Mouse (Mus musculus) cerebellum, adult 9-11 months (tissue): Measurements from ENCODE around the gene Fat3.

Experiments
- DNase-seq: peaks from one replicate; pipeline ENCODE4 v3.0.0; 2022

Gene Fat3

DNA sequence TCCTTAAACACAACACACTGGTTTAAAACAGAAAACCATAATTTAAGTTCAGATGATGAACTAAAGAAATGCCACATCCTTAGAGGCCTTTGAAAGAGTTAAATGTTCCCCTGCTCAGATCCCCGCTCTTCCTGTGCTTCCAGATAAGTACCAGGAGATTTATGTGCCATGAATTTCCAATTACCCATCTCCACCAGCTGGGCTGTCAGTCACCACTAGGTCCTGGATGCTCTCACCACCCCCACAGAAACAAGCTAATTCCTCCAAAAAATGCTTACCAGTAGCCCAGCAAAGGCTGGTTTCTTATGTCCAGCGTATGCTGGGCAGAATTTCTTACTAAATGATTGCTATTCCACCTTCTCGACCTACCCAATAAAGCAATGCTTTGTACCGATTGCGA is 72.5 kb downstream of the Fat3 start:
- DNase-seq, result no peak

GRCm38 (mm10) chr9:16422707-16423106 is 78.4 kb downstream of the Fat3 start:
- no peak for DNase-seq

- no peak for DNase-seq
These were observed 98.3 kb downstream of the Fat3 start for GRCm38 (mm10) chr9:16402815-16403214.

- peak; percentile 7 for DNase-seq
These were observed 102.1 kb downstream of the Fat3 start for GRCm38 (mm10) chr9:16398734-16399686.

DNA sequence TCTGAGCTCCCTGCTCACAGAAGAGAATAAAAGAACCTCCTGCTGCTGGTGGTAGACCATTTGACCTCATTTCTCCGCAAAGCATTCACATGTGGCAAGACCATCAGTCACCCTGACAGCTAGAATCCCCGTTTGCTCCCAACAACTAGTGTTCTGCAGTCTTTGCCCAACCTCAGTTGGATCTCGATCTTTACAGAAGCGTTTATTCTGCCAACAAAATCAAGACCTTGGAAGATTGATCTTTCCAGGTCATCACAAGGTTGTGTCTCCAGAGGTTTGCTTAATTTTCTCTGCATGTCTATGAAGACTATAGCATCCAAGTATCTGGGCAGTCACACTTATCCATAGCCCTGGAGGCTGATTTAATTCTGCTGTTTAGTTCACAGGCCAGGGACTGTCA is 111.9 kb downstream of the Fat3 start:
- no peak for DNase-seq

- no peak for DNase-seq
These were observed 113.6 kb downstream of the Fat3 start for GRCm38 (mm10) chr9:16387527-16387926.

DNA sequence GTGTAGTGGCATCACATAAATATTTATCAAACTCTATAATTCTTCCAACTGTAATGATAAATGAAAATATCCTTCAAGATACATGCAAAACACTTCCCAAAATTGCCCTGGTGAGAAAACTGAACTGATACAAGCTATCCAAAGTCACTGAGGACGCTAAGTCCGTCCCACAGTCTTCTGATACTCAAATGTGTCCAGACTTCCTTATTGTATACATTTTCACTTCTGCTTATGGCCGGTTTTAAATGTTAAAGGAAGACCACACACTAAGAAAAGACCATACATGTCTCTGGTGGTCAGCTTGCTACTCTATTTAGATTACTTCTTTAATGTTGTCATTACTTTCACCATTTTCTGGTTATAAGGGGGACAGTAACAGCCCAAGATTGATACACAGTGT is 137.4 kb downstream of the Fat3 start:
- no peak for DNase-seq

DNA sequence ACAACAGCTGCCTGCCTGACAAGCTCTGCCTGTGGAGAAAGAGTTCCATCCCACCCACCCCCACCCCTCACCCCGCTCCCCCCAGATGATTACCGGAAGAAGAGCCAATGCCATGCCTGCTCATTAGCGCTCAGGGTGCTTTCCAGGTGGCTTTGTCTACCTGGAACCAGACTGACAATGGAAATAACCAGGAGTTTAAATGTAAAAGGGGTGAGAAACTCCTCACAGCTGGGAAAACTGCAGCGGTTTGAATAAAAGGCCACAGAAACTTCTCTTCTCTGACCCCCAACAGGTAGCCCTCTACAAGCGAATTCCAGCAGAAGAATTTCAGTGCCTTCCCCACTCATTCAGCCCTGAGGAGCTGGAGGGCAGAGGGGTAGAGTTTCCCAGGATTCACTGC is 139.3 kb downstream of the Fat3 start:
- DNase-seq, result no peak

DNA sequence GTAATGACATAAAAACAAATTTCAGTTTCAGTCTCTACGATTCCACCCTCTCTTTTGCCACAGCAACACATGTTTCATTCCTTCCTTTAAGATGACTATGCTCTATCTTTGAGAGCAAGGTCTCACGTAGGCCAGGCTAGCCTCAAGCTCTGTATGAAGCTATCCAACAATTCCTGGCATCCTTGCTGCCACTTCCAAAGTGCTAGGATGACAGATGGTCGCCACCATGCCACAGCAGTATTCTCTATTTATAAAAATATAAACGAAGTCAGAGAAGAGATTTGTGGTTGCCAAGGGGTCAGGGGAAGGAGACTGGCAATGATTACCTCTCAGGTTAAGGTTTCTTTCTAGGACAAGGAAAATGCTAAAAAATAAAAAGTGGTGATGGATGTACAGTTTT is 144.4 kb downstream of the Fat3 start:
- DNase-seq, result peak; percentile 4

DNA sequence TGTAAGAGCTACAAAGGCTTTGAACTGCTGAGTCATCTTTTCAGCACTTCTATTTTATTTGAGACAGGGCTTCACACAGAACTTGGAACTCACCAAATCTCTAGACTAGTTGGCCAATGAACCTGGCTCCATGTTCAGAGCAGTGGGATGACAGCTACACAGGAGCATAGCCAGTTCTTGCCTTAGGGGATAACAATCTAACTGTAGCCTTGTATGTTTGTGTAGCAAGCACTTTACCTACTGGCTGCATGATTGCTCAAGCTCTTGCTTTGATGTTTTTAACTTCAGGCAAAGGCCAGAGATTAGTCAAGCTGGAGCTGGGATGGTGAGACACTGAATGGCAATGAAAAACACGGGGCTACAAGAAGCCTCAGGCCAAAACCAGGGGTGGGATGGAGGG is 146.2 kb downstream of the Fat3 start:
- DNase-seq, result no peak

DNA sequence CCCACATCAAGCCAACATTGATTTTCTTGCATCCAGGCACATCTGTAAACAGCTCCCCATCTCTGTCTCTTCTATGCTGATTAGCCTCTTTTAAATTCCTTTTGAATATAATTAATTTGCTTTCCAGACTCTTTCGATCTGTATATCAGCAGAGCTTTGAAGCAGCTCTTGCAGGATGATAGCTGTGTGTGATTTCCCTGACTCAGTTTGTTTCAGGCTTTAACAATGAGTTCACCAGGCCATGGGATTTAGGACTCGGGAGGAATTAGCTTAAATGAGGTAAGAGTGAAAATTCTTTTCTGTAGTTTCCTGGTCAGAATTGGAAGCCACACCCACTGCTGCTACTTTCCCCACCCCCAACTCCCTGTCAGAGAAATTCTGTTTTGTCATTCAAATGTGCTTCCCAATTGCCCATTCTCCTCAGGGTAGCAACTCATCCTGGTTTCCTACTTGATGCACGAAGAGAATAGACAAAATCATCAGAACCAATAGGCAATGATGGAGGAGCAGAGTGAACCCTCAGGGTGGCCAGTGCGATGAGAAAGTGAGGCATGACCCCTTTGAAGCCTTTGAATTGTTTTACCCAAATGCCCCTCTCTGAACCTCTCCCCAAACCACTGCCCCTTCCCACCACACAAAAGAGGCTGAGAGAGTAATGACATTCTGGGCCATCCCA is 147.9 kb downstream of the Fat3 start:
- no peak for DNase-seq

DNA sequence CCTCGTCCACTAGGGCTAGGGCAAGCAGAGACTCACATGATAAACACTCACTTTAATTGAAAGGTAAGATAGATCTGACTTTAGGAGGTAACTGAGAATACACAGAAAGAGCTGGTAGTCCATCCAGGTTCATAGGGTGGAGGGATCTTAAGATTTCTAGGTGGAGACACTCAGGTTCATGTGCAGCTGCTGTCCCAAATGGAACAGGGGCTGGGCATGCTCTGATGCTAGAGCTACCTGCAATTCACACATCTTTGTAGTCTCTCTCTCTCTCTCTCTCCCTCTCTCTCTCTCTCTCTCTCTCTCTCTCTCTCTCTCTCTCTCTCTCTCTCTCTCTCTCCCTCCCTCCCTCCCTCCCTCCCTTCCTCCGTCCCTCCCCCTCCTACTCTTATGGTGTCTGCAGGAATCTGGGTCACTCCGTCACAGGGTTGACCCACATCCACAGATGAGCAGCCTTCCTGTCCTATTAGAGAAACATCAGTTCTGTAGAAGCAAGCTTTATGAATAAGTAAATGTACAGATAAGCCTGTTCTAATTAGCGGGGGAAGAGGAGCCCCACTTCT is 148.5 kb downstream of the Fat3 start:
- DNase-seq, result no peak

GRCm38 (mm10) chr9:16344902-16345855 is 155.9 kb downstream of the Fat3 start:
- DNase-seq, result no peak

DNA sequence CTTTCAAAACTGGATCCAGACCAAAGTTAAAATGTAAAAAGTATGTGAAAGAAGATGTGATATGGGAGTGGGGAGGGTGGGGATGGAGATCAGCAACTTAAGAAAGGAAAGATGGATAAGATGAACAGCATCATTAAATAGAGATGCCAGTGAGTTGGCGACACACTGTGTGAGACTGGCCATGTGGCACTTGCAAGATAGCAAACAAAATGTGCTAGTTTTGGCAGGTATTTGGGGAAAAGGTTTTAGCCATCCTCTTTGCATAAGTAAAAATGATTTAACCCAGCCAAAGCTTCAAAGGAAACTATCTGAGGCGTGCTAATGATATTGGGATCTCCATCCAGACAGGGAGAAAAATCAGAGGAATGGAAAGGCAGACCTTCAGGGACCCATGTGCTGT is 157.9 kb downstream of the Fat3 start:
- no peak for DNase-seq

- DNase-seq, result no peak
These were observed 158.5 kb downstream of the Fat3 start for GRCm38 (mm10) chr9:16342577-16342976.

DNA sequence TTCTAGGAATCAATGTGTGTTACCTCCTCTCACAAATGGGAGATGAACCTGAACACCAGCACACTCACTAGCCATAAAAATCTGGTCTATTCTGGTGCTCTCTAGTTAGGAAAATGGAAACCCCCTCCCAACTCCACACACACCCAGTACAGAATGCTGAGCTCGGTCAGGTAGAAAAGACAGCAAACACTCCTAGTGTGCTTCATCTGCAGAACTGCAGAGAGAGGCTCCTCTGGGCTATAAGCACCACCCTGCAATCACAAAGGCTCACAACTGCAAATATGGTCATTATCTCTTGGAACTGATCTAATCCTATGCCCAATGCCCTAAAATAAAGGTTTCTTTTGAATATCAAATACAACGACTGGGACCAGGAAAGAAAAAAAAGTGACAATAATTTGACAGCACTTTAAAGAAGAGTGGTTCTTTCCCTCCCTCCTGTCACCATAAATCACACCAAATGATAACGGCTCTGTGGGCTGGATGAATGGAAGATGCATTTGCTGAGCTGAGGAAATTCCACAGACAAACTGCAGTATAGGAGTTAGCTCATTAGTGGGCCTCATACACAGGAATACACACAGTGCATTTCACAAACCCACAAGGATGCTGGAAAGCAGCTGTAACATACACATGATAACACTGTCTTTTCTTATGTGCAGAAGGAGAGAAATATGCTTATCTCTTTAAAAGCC is 170.6 kb downstream of the Fat3 start:
- DNase-seq, result no peak

DNA sequence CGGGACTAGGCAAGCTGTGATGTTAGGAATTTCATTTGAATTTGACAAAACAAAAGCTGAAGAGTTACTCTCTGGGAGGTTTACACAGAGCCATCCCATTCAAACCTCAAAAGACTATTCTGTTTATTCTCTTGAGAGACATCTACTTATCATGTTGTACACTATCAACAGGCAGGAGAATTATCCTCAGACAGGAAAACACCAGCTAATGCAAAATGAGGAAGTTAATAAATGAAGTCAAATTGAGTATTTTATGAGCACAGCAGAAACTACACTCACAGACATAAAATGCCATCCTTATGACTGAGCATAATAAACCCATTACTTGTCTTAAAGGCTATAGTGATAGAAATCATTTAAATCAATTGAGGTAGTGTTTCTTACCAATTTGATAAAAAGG is 182.1 kb downstream of the Fat3 start:
- no peak for DNase-seq

- DNase-seq, result no peak
These were observed 188.4 kb downstream of the Fat3 start for GRCm38 (mm10) chr9:16312599-16313197.

DNA sequence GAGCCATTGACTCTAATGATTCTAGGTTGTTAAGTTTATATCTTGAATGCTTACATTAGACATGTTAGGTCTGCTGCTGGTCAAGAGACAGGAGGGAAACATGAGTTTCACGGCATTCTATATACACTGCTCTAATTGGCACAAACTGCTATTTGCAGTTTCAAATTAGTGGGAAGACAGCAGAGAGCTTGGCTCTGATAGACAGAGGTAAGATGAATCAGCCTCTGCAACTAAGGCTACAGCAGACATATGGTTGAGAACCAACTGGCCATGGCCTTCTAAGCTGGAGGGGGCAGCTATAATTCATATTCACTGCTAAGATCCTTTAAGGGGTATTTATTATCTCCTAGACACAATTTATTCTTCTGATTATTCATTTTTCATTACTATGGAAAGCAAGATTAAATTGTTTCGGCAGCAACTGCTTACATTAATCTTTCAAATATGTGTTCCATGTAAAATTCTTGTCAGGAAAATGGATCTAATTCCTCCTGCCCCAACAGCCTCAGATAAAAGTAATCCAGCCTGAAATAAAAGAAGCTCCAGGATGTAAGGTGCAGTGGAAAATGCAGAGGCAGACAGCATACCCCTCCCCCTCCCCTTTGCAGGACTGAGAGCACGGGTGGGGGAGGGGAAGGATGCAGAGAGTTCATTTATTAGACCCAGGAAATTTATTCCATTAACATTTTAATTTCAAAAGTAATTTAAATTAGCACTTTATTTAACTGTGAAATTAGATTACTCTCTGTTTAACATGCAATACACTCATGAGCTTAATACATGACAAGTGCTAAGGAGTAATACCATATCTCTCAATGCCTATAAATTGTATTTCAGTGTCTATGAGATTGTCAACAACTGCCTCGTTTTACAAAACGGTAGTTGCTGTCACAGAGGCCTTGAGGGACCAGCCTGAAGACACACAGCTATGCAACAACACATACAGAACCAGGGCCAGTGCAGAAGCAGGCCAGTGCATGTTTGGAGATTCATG is 189.9 kb downstream of the Fat3 start:
- no peak for DNase-seq

- no peak for DNase-seq
These were observed 190.8 kb downstream of the Fat3 start for GRCm38 (mm10) chr9:16310305-16310704.
